Mouse (Mus musculus): ENCODE measurements around the gene Tmem11. TPM values are rescaled to one million over a fixed set of nuclear protein-coding genes. Genes with fewer than 3 reads are reported as not detected.

The Tmem11 gene
- polyA plus RNA-seq (2011; ENCODE audit: insufficient read depth, insufficient read length, low read depth, missing spikeins) = 46.6 and 54.0 TPM in 2 replicates

- no peak for TF ChIP-seq EP300 (IDR thresholded peaks at IDR 0.05; ENCODE audit: insufficient read depth, low read depth, low read length)
- TF ChIP-seq POLR2A (IDR thresholded peaks at IDR 0.05; ENCODE audit: insufficient read depth, low read length) = peak; percentile 52
These were observed at the start of gene Tmem11 for GRCm38 (mm10) chr11:60878675-60879294. Gene Tmem11 (minus strand): TSS chr11:60879272.

GRCm38 (mm10) chr11:60927264-60927663, 48.2 kb upstream of the Tmem11 start:
- Histone ChIP-seq H3K4me3 (ENCODE audit: low read depth, low read length) (peak overlapping the region; percentile 34), H3K9ac (ENCODE audit: low read depth, poor library complexity, severe bottlenecking) (peak overlapping the region; percentile 59; the same call in 1 of the 2 replicates), H3K27ac (ENCODE audit: insufficient read depth, low read length) (peak overlapping the region; percentile 51), H3K36me3 (ENCODE audit: control insufficient read depth, insufficient read depth, low read length, poor library complexity, severe bottlenecking) (no peaks in the 10 kb centered on the region), H3K9me3 (replicated peaks; ENCODE audit: control insufficient read depth, insufficient read depth, low read length, poor library complexity, severe bottlenecking) (no peaks in the 10 kb centered on the region), H3K27me3 (ENCODE audit: control insufficient read depth, insufficient read depth, low read length, poor library complexity, severe bottlenecking) (no peaks in the 10 kb centered on the region), H3K4me1 (ENCODE audit: control insufficient read depth, insufficient read depth, low read length) (peaks cover 9% of the 10 kb centered on the region)
- peak; percentile 77 for TF ChIP-seq CTCF (IDR thresholded peaks at IDR 0.05; ENCODE audit: low read depth, low read length)
- TF ChIP-seq EP300 (IDR thresholded peaks at IDR 0.05; ENCODE audit: insufficient read depth, low read depth, low read length) = 0 out of 2 replicates have a peak, but pooled peaks have one; percentile 16
- TF ChIP-seq POLR2A (IDR thresholded peaks at IDR 0.05; ENCODE audit: insufficient read depth, low read length) = no peak

More at GRCm38 (mm10) chr11:60878675-60879294, at the start of gene Tmem11:
- peaks cover 4% of the 10 kb centered on the region for H3K4me1 ChIP-seq (ENCODE audit: control insufficient read depth, insufficient read depth, low read length)
- H3K9ac ChIP-seq (ENCODE audit: low read depth, poor library complexity, severe bottlenecking) = peak within 1 kb of the TSS; percentile 97
- H3K9me3 ChIP-seq (replicated peaks; ENCODE audit: control insufficient read depth, insufficient read depth, low read length, poor library complexity, severe bottlenecking) = no peaks in the 10 kb centered on the region
- peak within 1 kb of the TSS; percentile 86 for H3K4me3 ChIP-seq (ENCODE audit: low read depth, low read length)
- peak within 1 kb of the TSS; percentile 67 for H3K27ac ChIP-seq (ENCODE audit: insufficient read depth, low read length)
- H3K36me3 ChIP-seq (ENCODE audit: control insufficient read depth, insufficient read depth, low read length, poor library complexity, severe bottlenecking) = peaks cover 4% of the 10 kb centered on the region; the same call in 1 of the 2 replicates
- H3K27me3 ChIP-seq (ENCODE audit: control insufficient read depth, insufficient read depth, low read length, poor library complexity, severe bottlenecking) = no peaks in the 10 kb centered on the region

GRCm38 (mm10) chr11:60924981-60925380, 45.9 kb upstream of the Tmem11 start:
- TF ChIP-seq CTCF (IDR thresholded peaks at IDR 0.05; ENCODE audit: low read depth, low read length) (no peak), POLR2A (IDR thresholded peaks at IDR 0.05; ENCODE audit: insufficient read depth, low read length) (no peak), EP300 (IDR thresholded peaks at IDR 0.05; ENCODE audit: insufficient read depth, low read depth, low read length) (no peak)
- H3K27me3 ChIP-seq (ENCODE audit: control insufficient read depth, insufficient read depth, low read length, poor library complexity, severe bottlenecking) = no peaks in the 10 kb centered on the region
- H3K4me3 ChIP-seq (ENCODE audit: low read depth, low read length) = no peak overlapping the region
- peaks cover 16% of the 10 kb centered on the region for H3K4me1 ChIP-seq (ENCODE audit: control insufficient read depth, insufficient read depth, low read length)
- H3K9ac ChIP-seq (ENCODE audit: low read depth, poor library complexity, severe bottlenecking) = peak overlapping the region; percentile 12; the same call in 1 of the 2 replicates
- peak overlapping the region; percentile 95 for H3K27ac ChIP-seq (ENCODE audit: insufficient read depth, low read length)
- H3K36me3 ChIP-seq (ENCODE audit: control insufficient read depth, insufficient read depth, low read length, poor library complexity, severe bottlenecking) = peaks cover 9% of the 10 kb centered on the region
- no peaks in the 10 kb centered on the region for H3K9me3 ChIP-seq (replicated peaks; ENCODE audit: control insufficient read depth, insufficient read depth, low read length, poor library complexity, severe bottlenecking)

- Histone ChIP-seq H3K9ac (ENCODE audit: low read depth, poor library complexity, severe bottlenecking) (peak overlapping the region; percentile 12; the same call in 1 of the 2 replicates), H3K9me3 (replicated peaks; ENCODE audit: control insufficient read depth, insufficient read depth, low read length, poor library complexity, severe bottlenecking) (no peaks in the 10 kb centered on the region), H3K36me3 (ENCODE audit: control insufficient read depth, insufficient read depth, low read length, poor library complexity, severe bottlenecking) (peaks cover 9% of the 10 kb centered on the region), H3K27ac (ENCODE audit: insufficient read depth, low read length) (peak overlapping the region; percentile 95), H3K4me3 (ENCODE audit: low read depth, low read length) (0 out of 2 replicates have a peak overlapping the region, but pooled peaks have one; percentile 6), H3K4me1 (ENCODE audit: control insufficient read depth, insufficient read depth, low read length) (peaks cover 13% of the 10 kb centered on the region), H3K27me3 (ENCODE audit: control insufficient read depth, insufficient read depth, low read length, poor library complexity, severe bottlenecking) (no peaks in the 10 kb centered on the region)
- TF ChIP-seq POLR2A (IDR thresholded peaks at IDR 0.05; ENCODE audit: insufficient read depth, low read length) (no peak), EP300 (IDR thresholded peaks at IDR 0.05; ENCODE audit: insufficient read depth, low read depth, low read length) (peak; percentile 82; the same call in 1 of the 2 replicates)
These were observed 45.4 kb upstream of the Tmem11 start for GRCm38 (mm10) chr11:60924498-60924897.

- Histone ChIP-seq H3K9ac (ENCODE audit: low read depth, poor library complexity, severe bottlenecking) (peak overlapping the region; percentile 28; the same call in 1 of the 2 replicates), H3K9me3 (replicated peaks; ENCODE audit: control insufficient read depth, insufficient read depth, low read length, poor library complexity, severe bottlenecking) (no peaks in the 10 kb centered on the region), H3K4me3 (ENCODE audit: low read depth, low read length) (no peak overlapping the region), H3K4me1 (ENCODE audit: control insufficient read depth, insufficient read depth, low read length) (peaks cover 13% of the 10 kb centered on the region), H3K36me3 (ENCODE audit: control insufficient read depth, insufficient read depth, low read length, poor library complexity, severe bottlenecking) (peaks cover 9% of the 10 kb centered on the region), H3K27me3 (ENCODE audit: control insufficient read depth, insufficient read depth, low read length, poor library complexity, severe bottlenecking) (no peaks in the 10 kb centered on the region), H3K27ac (ENCODE audit: insufficient read depth, low read length) (peak overlapping the region; percentile 99)
- TF ChIP-seq EP300 (IDR thresholded peaks at IDR 0.05; ENCODE audit: insufficient read depth, low read depth, low read length) (peak; percentile 88), POLR2A (IDR thresholded peaks at IDR 0.05; ENCODE audit: insufficient read depth, low read length) (no peak)
These were observed 43.9 kb upstream of the Tmem11 start for GRCm38 (mm10) chr11:60922964-60923363.

- peaks cover 9% of the 10 kb centered on the region for H3K36me3 ChIP-seq (ENCODE audit: control insufficient read depth, insufficient read depth, low read length, poor library complexity, severe bottlenecking)
These were observed 43.1 kb upstream of the Tmem11 start for GRCm38 (mm10) chr11:60922195-60922594.

More at GRCm38 (mm10) chr11:60922195-60922594, 43.1 kb upstream of the Tmem11 start:
- Histone ChIP-seq H3K27me3 (ENCODE audit: control insufficient read depth, insufficient read depth, low read length, poor library complexity, severe bottlenecking) (no peaks in the 10 kb centered on the region), H3K4me3 (ENCODE audit: low read depth, low read length) (no peak overlapping the region), H3K27ac (ENCODE audit: insufficient read depth, low read length) (peak overlapping the region; percentile 99), H3K4me1 (ENCODE audit: control insufficient read depth, insufficient read depth, low read length) (peaks cover 15% of the 10 kb centered on the region), H3K9me3 (replicated peaks; ENCODE audit: control insufficient read depth, insufficient read depth, low read length, poor library complexity, severe bottlenecking) (no peaks in the 10 kb centered on the region), H3K9ac (ENCODE audit: low read depth, poor library complexity, severe bottlenecking) (0 out of 2 replicates have a peak overlapping the region, but pooled peaks have one; percentile 28)
- TF ChIP-seq CTCF (IDR thresholded peaks at IDR 0.05; ENCODE audit: low read depth, low read length) (no peak), POLR2A (IDR thresholded peaks at IDR 0.05; ENCODE audit: insufficient read depth, low read length) (no peak), EP300 (IDR thresholded peaks at IDR 0.05; ENCODE audit: insufficient read depth, low read depth, low read length) (no peak)
